In the genomic region with DNA sequence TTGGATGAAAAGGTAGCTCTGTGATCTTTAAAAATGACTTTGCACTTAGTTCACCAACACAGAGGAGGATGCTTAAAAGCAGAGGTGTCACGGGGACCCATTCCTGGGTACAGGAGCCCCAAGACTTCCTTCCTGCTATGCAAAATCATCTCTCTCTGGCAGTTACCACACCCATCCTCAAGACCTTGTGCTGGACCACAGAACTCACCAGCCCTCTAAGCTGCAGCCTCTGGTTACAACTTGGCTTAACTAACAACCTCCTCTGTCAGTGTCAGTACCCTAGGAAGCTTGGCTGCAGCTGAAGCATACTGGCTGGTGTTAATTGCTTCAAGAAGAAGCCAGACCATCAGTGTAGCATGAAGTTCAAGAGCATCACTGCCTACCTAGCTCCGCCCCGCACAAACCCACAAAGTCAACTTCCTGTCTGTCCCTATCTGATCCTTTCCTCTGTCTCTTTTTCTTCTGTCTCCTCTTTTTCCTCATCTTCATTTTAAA, we compare ENCODE assay signal across 13 mouse cellular contexts. TPM values are rescaled to one million over a fixed set of nuclear protein-coding genes. Genes with fewer than 3 reads are reported as not detected.
A peak's percentile ranks its signal among the peaks of the same experiment; 100 is the strongest.
DNase-seq lines count a peak whose midpoint lies in the region; ATAC-seq and TF ChIP-seq lines count a peak whose summit lies in the region.
"Had no signal": no experiment of that assay in that cellular context is flagged by ENCODE, and none has a peak within 500 bp of the region (broad histone marks: within the 10 kb centered on the region; RNA-seq: fewer than 3 reads in every experiment).

No protein-coding gene starts in this region.

- H3K27me3 ChIP-seq in embryonic facial prominence, embryonic 11.5 days (ENCODE audit: control insufficient read depth, insufficient read depth, low read length) = no peaks in the 10 kb centered on the region
- H3K27me3 ChIP-seq: heart, embryonic 15.5 days; liver, embryonic 12.5 days had no signal

- no peaks in the 10 kb centered on the region for H3K36me3 ChIP-seq in embryonic facial prominence, embryonic 11.5 days (replicated peaks; ENCODE audit: control insufficient read depth, insufficient read depth, low read depth, low read length)
- H3K36me3 ChIP-seq: heart, embryonic 15.5 days; liver, embryonic 12.5 days had no signal

- H3K9me3 ChIP-seq in embryonic facial prominence, embryonic 11.5 days (replicated peaks; ENCODE audit: control insufficient read depth, low read length) = no peaks in the 10 kb centered on the region
- H3K9me3 ChIP-seq: heart, embryonic 15.5 days; liver, embryonic 12.5 days had no signal

- no peak for TF ChIP-seq CTCF in lung, adult 2 months (IDR thresholded peaks at IDR 0.05; ENCODE audit: insufficient read depth, low read length)

- H3K9ac ChIP-seq in embryonic facial prominence, embryonic 11.5 days (replicated peaks; ENCODE audit: low read length) = no peak overlapping the region
- H3K9ac ChIP-seq: heart, embryonic 15.5 days; liver, embryonic 12.5 days had no signal

- WGBS in lung, adult 2 months = 65% methylated on average over 3 of the region's 3 CpGs
- WGBS in embryonic facial prominence, embryonic 11.5 days = 67% methylated on average over 3 of the region's 3 CpGs

- DNase-seq in lung, postnatal 36 days = peak; percentile 46
- no peak for DNase-seq in lung, adult 2 months
- no peak for DNase-seq in embryonic facial prominence, embryonic 11.5 days (ENCODE audit: low spot score)
- DNase-seq in thymus, postnatal 36 days = peak; percentile 77 to 81
- DNase-seq in urinary bladder, postnatal 10 days (ENCODE audit: low spot score) = no peak
- no peak for DNase-seq in layer of hippocampus, adult 8-10 months (ENCODE audit: low spot score in 2 of 2)
- no peak for DNase-seq in left cerebral cortex, postnatal 4 days
- DNase-seq: kidney, adult 9 months; retina, postnatal 1 day had no signal

- peaks cover 37% of the 10 kb centered on the region for H3K4me1 ChIP-seq in lung, adult 2 months (ENCODE audit: control insufficient read depth, insufficient read depth, low read length)
- H3K4me1 ChIP-seq in embryonic facial prominence, embryonic 11.5 days (ENCODE audit: control insufficient read depth, insufficient read depth, low read length) = peaks cover 8% of the 10 kb centered on the region

- H3K4me3 ChIP-seq in lung, adult 2 months (replicated peaks; ENCODE audit: extremely low read depth, low read depth, low read length) = no peak overlapping the region
- H3K4me3 ChIP-seq in embryonic facial prominence, embryonic 11.5 days (ENCODE audit: low read depth, low read length) = no peak overlapping the region
- H3K4me3 ChIP-seq: heart, embryonic 15.5 days; liver, embryonic 12.5 days had no signal

- H3K4me2 ChIP-seq in embryonic facial prominence, embryonic 11.5 days (ENCODE audit: low read depth, low read length) = no peak overlapping the region
- H3K4me2 ChIP-seq: heart, embryonic 15.5 days had no signal

- H3K27ac ChIP-seq in embryonic facial prominence, embryonic 11.5 days (replicated peaks; ENCODE audit: low read depth, low read length) = peak overlapping the region; percentile 72; the same call in 1 of the 2 replicates

- no peak for ATAC-seq in embryonic facial prominence, embryonic 11.5 days (replicated peaks; ENCODE audit: insufficient number of reproducible peaks, low FRiP score, low TSS enrichment, low read depth)
- ATAC-seq in megakaryocyte-erythroid progenitor cell, adult 5-6 weeks (replicated peaks; ENCODE audit: low FRiP score, low TSS enrichment, poor library complexity, severe bottlenecking) = peak; percentile 52
- ATAC-seq: forebrain, embryonic 16.5 days; liver, embryonic 12.5 days had no signal

- intact Hi-C loops in left cerebral cortex, postnatal 4 days (cut with DNase I) = no loop called here

- TF ChIP-seq POLR2A in lung, adult 2 months (IDR thresholded peaks at IDR 0.05; ENCODE audit: borderline replicate concordance, extremely low read depth, low read depth, low read length) = no peak

RNA-seq across cellular contexts. Expression of a gene that starts 12.8 kb away (rescaled TPM):
- 39.0 and 67.3 TPM in 2 replicates for polyA plus RNA-seq in lung, adult 2 months (2012; rRNA removed)
- polyA plus RNA-seq in embryonic facial prominence, embryonic 11.5 days (2014; fragmentation: Nextera tagmentation; extraction: Ambion mirVana) = 24.3 and 24.4 TPM in 2 replicates
- total RNA-seq in megakaryocyte-erythroid progenitor cell, adult 5-6 weeks (2014; fragmentation: Nextera tagmentation) = 19.2 and 23.8 TPM in 2 replicates
- 12.5 and 17.5 TPM in 2 replicates for total RNA-seq in megakaryocyte-erythroid progenitor cell, adult 5-6 weeks (2017)
- 10 to 100 TPM; 11.5 to 27.2 (median 18.7) TPM for total RNA-seq in layer of hippocampus, adult 8-10 months (2022)
- total RNA-seq in left cerebral cortex, postnatal 4 days (2021) = 10 to 100 TPM; 88.1 to 88.4 TPM

Comparison
In these comparisons a context has a peak if more than half of its experiments do, and no peak if none do; other contexts are left out.
1. DNase-seq: peak in lung, postnatal 36 days (single experiment) and thymus, postnatal 36 days (2 of 2); none in lung, adult 2 months (single experiment), embryonic facial prominence, embryonic 11.5 days (single experiment), urinary bladder, postnatal 10 days (single experiment), layer of hippocampus, adult 8-10 months (0 of 2) and left cerebral cortex, postnatal 4 days (single experiment).